Mouse (Mus musculus) liver, embryonic 14.5 days (tissue): ENCODE data around the gene Proser1.

Experiments
- CTCF ChIP-seq: IDR thresholded peaks from 2 replicates; pipeline ENCODE4 v1.5.1; 2016; ENCODE audit warnings: antibody characterized with exemption, low read depth, control low read depth
- EP300 ChIP-seq: IDR thresholded peaks from 2 replicates; pipeline ENCODE4 v1.6.1; 2016; ENCODE audit warnings: antibody characterized with exemption, low read depth

- TF ChIP-seq CTCF (no peak), EP300 (no peak)
Observed at GRCm38 (mm10) chr3:53450666-53451065, 12.8 kb upstream of the Proser1 start.
